Mouse (Mus musculus) cortical plate, adult 2 months (tissue): ENCODE measurements around the gene Dbndd2. TPM values are rescaled to one million over a fixed set of nuclear protein-coding genes. Genes with fewer than 3 reads are reported as not detected.

Source experiments
- H3K27ac ChIP-seq: fragments of 200-500 bp; 2 replicates; pipeline ENCODE4 v1.5.1; 2012; ENCODE audit warnings: low read length, control low read depth, inconsistent platforms; ENCODE audit not compliant: insufficient read depth
- H3K4me1 ChIP-seq: fragments of 200-500 bp; 2 replicates; pipeline ENCODE4 v1.6.1; 2011; ENCODE audit warnings: low read length; ENCODE audit not compliant: control insufficient read depth, insufficient read depth
- H3K4me3 ChIP-seq: fragments of 200-500 bp; 2 replicates; pipeline ENCODE4 v1.5.1; 2011; ENCODE audit warnings: mild to moderate bottlenecking, low read length, control low read depth; ENCODE audit not compliant: insufficient read depth
- CTCF ChIP-seq: fragments of 200-500 bp; IDR thresholded peaks from 2 replicates; pipeline ENCODE4 v1.5.1; 2011; ENCODE audit warnings: mild to moderate bottlenecking, control low read depth, low read length; ENCODE audit not compliant: insufficient read depth; ENCODE audit errors: extremely low read depth
- POLR2A ChIP-seq: fragments of 200-500 bp; IDR thresholded peaks from 2 replicates; pipeline ENCODE4 v1.6.1; 2011; ENCODE audit warnings: mild to moderate bottlenecking, low read length, control low read depth; ENCODE audit not compliant: insufficient read depth; ENCODE audit errors: extremely low read depth
- polyA plus RNA-seq: library from polyadenylated mRNA; depleted of rRNA; stranded (reverse); fragments of >200 nt; gene quantifications from 2 replicates; pipeline ENCODE4 v1.2.3, GENCODE M21; 2012

Dbndd2 gene
- polyA plus RNA-seq, 1 experiment: 313 TPM

DNA sequence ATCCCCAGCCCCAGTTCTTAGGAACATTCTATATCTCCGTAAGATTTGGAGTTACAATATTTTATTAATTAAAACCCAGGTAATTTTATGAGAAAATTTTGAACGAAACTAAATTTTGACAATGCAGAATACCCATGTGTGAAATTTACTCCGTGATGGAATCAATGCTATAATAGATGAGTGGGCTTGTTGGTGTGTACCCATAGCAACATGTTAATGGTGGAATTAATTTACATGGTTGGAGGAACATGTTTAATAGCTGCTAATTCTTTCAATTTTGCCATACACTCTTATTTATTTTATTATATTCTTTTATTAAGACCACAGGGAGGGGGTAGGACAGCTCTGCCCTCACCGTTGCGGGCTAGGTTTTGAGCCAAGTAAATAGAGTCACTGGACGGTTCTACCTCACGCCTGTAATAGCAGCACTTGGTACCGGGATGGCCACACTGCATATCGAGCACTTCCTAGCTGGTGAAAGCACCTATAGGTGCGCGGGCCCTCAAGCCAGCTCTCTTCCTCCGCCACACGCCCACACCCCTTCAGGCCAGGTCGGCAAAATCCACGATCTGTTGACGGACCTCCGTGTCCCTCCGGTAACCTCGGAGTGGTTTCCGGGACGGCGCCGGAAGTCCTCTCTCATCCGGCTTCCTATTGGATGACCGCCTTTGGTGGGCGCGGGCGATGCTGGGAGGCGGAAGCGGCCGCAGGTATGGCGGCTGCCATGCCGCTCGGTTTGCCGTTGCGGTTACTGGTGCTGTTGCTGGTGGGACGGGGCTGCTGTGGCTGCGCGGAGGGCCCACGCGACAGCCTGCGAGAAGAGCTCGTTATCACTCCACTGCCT is 11.2 kb downstream of the Dbndd2 start, which contains the start of gene Pigt:
TSS of gene Pigt (plus strand) at position 674 of the 844 bp plus-strand sequence.
- peak; percentile 85 for TF ChIP-seq POLR2A
- TF ChIP-seq CTCF: no peak
- peaks cover 5% of the 10 kb centered on the region for H3K4me1 ChIP-seq
- H3K27ac ChIP-seq: peak within 1 kb of the TSS; percentile 31; the same call in 1 of the 2 replicates
- H3K4me3 ChIP-seq: peak within 1 kb of the TSS; percentile 62

DNA sequence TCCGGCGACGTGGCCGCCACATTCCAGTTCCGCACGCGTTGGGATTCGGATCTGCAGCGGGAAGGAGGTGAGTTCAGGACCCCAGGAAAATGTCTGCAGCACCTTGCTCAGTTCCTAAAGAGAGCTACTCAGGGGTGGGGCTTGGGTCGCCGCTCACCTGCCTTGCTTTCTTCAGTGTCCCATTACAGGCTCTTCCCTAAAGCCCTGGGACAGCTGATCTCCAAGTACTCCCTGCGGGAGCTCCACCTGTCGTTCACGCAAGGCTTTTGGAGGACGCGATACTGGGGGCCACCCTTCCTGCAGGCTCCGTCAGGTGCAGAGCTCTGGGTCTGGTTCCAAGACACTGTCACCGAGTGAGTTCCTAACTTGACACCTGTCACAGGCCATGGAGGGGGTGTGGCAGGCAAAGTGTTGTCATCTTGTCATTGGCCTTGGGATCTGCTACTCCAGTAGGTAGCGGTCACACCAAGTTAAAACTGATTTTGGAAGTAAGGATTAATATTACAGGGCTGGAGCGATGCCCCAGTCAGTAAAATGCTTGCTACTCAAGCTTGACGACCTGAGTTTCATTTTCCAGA is 11.9 kb downstream of the Dbndd2 start:
- TF ChIP-seq CTCF: no peak
- H3K27ac ChIP-seq: no peak overlapping the region
- H3K4me3 ChIP-seq: peak overlapping the region; percentile 62
- peaks cover 5% of the 10 kb centered on the region for H3K4me1 ChIP-seq

DNA sequence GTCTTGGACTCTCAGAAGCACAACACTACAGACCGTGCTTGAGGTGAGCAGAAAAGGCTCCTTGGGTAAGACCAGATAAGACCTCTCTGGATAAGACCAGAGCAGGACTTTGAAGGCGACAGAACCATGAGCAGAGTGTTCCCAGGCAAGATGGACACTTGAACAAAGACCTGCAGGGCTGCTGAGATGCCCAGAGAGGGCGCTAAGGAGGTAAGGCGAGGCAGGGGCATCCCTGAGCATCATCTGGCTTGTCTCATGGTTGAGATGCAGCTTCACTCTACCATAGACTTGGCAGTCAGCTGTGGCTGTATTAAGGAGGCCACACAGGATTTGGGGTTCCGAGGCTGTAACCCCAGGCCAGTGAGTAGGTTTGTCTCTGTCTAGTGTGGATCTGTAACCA is 13.4 kb downstream of the Dbndd2 start:
- no peak for TF ChIP-seq POLR2A
- TF ChIP-seq CTCF: 0 out of 2 replicates have a peak, but pooled peaks have one; percentile 13
- Histone ChIP-seq H3K4me1 (peaks cover 5% of the 10 kb centered on the region), H3K27ac (no peak overlapping the region), H3K4me3 (no peak overlapping the region)

DNA sequence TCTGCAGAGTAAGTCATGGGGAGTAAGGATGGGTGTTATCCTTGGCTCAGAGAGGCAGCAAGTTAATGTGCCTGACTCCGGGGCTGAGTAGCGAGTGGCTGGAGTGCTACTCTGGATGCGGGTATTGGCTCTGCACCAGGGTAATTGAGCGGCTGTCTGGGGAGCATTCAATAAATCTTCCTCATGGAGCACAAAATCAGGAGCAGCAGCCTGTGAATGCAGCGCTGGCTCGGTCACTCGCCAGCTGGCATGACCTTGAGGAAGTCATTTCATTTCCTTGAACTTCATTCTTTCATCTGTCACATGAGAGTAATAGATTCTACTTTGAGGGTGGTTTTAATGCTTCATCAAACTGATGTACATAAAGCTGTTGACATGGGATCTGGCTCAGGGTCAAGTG is 14.6 kb downstream of the Dbndd2 start:
- H3K4me1 ChIP-seq: peaks cover 5% of the 10 kb centered on the region
- no peak for TF ChIP-seq POLR2A
- TF ChIP-seq CTCF: no peak
- H3K27ac ChIP-seq: no peak overlapping the region
- no peak overlapping the region for H3K4me3 ChIP-seq

DNA sequence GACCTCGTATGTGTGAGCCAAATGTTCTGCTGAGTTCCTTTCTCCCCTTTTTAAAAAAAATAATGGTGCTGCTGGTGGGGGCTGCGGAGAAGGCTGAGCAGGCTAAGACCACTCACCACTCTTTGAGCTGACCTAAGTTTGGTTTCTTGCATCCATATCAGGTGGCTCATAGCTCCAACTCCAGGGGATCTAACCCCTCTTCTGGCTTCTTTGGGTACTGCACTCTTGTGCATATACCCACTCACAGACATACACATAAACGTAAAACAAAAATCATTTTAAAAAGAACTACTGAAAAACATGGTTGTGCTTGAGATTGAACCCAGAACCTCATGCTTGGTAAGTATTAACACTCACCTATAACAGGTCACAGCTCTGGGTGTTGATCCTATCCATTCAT is 19.0 kb downstream of the Dbndd2 start:
- TF ChIP-seq POLR2A (no peak), CTCF (no peak)
- H3K27ac ChIP-seq: no peak overlapping the region
- H3K4me1 ChIP-seq: no peaks in the 10 kb centered on the region
- H3K4me3 ChIP-seq: no peak overlapping the region

DNA sequence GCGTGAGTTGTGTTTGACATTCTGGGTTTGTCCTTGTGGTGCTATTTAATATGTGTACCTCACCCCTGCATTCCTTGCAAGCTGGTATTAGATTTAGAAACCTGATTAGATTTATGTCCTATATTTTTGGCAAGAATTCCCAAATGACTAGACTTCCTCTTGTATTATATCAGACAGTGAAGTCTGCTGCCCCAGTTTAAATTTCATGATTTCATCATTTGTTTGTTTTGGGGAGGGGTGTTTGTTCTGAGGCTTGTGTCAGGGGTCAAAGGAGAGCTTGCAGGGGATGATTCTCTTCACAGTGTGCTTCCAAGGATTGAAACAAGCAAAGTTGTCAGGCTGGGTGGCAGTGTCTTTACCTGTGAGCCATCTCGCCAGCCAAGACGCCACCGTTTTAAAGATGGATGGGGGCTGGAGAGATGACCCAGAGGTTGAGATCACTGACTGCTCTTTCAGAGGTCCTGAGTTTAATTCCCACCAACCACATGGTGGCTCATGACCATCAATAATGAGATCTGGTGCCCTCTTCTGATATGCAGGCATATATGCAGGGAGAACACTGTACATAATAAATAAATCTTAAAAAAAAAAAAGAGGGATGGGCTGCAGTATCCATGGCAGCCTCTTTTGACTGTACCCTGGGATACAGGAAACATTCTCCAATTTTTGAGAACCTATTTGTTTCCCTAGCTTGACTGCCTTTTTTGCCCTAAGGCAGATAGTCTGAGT is 19.9 kb downstream of the Dbndd2 start:
- Histone ChIP-seq H3K27ac (no peak overlapping the region), H3K4me3 (no peak overlapping the region), H3K4me1 (no peaks in the 10 kb centered on the region)
- TF ChIP-seq POLR2A (no peak), CTCF (no peak)

DNA sequence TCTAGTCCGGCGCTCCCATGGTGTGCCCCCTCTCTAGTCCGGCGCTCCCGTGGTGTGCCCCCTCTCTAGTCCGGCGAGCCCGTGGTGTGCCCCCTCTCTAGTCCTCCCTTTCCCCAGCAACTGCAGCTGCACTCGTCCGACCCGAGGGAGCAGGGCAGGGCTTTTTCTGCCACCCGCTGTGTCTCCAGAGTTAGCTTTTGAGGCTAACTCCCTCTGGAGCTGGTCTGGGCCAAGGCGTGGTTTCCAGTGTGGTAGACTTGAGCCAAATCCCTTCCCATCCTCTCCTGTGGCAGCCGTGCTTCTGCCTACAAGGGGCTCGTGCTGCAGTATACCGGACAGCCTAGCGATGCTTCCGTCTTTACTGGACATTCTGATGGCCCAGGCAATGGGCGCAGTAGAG is 21.9 kb downstream of the Dbndd2 start:
- Histone ChIP-seq H3K4me3 (no peak overlapping the region), H3K4me1 (no peaks in the 10 kb centered on the region), H3K27ac (no peak overlapping the region)
- TF ChIP-seq CTCF (no peak), POLR2A (no peak)

DNA sequence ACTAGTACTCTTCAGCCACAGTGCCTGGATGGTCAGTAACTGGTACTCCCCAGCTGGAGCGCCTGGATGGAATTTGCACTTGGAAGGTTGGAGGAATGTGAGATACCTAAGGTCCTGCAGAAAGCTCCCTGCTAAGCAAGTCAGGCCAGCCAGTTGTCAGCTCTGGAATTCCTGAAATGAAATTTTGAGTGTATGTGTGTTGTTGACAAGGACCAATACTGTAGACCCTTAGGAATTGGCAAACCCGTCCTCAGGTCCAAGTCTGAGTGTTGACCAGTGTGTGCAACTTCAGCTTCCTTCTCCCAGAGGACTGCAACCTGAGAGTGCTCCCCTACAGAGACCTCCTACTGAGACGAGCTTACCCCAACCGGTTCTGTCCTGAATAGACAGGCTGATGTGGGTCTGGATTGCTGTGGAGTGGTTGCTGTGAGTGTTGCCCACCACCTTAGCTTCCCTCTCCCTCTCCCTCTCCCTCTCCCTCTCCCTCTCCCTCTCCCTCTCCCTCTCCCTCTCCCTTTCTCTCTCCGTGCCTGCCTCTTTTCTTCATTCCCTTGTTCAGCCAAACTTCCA is 24.8 kb downstream of the Dbndd2 start:
- no peak for TF ChIP-seq CTCF
- no peak for TF ChIP-seq POLR2A
- Histone ChIP-seq H3K27ac (no peak overlapping the region), H3K4me1 (no peaks in the 10 kb centered on the region), H3K4me3 (no peak overlapping the region)

DNA sequence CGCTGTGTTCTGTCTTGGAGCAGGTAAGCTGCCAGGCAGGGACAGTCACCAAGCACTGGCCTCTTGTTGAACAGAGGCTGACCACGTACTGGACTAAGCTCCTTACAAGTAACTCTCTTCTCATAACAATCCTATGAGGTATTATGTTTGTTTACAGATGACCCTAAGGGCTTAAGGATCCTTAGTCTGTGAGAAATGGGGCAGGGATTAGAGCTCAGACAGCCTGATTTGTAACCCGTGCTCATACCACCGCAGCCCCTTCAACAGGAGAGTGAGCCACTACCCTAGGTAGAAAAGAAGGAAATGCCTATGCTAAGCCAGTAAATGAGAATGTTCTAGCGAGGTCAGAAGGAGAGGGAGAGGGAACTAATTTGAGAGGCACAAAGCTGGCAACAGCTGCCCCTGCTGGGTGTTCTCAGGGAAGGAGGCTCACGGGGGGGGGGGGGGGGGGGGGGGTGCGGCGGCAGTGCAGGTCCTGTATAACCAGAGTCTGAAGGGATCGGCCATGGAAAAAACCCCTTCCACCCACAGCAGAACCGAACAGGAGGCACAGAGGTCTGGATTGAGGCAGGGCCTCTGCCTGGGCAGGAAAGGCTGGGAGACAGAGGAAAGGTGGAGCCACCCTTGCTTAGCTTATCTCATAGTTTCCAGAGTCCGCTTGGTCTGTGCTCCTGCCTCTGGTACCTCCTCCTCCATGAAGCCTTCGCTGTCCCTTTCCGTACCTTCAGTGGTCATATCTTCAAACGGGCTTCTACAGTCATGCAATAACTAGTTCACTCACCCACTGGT is 26.4 kb downstream of the Dbndd2 start:
- H3K4me3 ChIP-seq: no peak overlapping the region
- H3K27ac ChIP-seq: no peak overlapping the region
- H3K4me1 ChIP-seq: no peaks in the 10 kb centered on the region
- TF ChIP-seq CTCF: no peak
- no peak for TF ChIP-seq POLR2A
